Comparison of ENCODE assay signal across 9 mouse cellular contexts in the genomic region with DNA sequence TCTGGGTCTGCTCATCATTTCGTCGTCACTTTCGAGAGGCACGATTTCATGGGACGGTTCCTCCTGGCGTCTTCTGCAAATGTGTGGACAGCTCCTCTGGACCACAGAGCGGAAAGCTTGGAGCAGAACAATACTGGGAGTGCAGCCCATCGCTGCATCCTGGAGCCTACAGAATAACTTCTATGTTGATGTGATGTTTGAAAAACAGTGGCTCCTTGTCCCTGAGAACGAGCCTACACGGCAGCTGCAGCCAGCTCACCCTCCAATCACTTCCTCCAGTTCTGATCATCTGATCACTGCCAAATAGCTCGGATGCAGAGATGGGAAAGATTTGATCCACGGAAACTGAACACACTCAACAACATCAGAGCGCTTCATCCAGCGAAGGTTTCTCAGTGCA. TPM values are rescaled to one million over a fixed set of nuclear protein-coding genes. Genes with fewer than 3 reads are reported as not detected.
DNase-seq lines count a peak whose midpoint lies in the region; ATAC-seq and TF ChIP-seq lines count a peak whose summit lies in the region.
"Had no signal": no experiment of that assay in that cellular context is flagged by ENCODE, and none has a peak within 500 bp of the region (broad histone marks: within the 10 kb centered on the region; RNA-seq: fewer than 3 reads in every experiment).

No protein-coding gene starts in this region.

- peak overlapping the region; percentile 40 for H3K4me2 ChIP-seq in heart, postnatal 0 days (ENCODE audit: low read depth, low read length)
- no peak overlapping the region for H3K4me2 ChIP-seq in midbrain, embryonic 15.5 days
- no peak overlapping the region for H3K4me2 ChIP-seq in hindbrain, embryonic 12.5 days (replicated peaks)
- H3K4me2 ChIP-seq: limb, embryonic 12.5 days had no signal

- H3K9me3 ChIP-seq in heart, embryonic 10.5 days = no peaks in the 10 kb centered on the region
- H3K9me3 ChIP-seq in heart, postnatal 0 days (replicated peaks; ENCODE audit: control insufficient read depth, low read length) = no peaks in the 10 kb centered on the region
- no peaks in the 10 kb centered on the region for H3K9me3 ChIP-seq in midbrain, embryonic 15.5 days
- H3K9me3 ChIP-seq in hindbrain, embryonic 12.5 days (replicated peaks) = no peaks in the 10 kb centered on the region
- H3K9me3 ChIP-seq: limb, embryonic 12.5 days had no signal

- peak; percentile 95 for DNase-seq in heart, adult 11 months
- DNase-seq in heart, embryonic 10.5 days (ENCODE audit: low spot score) = no peak
- no peak for DNase-seq in heart, postnatal 0 days (ENCODE audit: low spot score)
- peak; percentile 9 to 15 for DNase-seq in left cerebral cortex, postnatal 36 days (ENCODE audit: low spot score in 2 of 2)
- no peak for DNase-seq in thymus, adult 2 months

- no peaks in the 10 kb centered on the region for H3K27me3 ChIP-seq in heart, embryonic 10.5 days (ENCODE audit: insufficient read depth, poor library complexity, severe bottlenecking)
- H3K27me3 ChIP-seq in heart, postnatal 0 days (ENCODE audit: control insufficient read depth, insufficient read depth, low read length) = no peaks in the 10 kb centered on the region
- H3K27me3 ChIP-seq in thymus, adult 2 months (ENCODE audit: control insufficient read depth, insufficient read depth, low read length) = no peaks in the 10 kb centered on the region
- no peaks in the 10 kb centered on the region for H3K27me3 ChIP-seq in midbrain, embryonic 15.5 days (replicated peaks)
- H3K27me3 ChIP-seq in hindbrain, embryonic 12.5 days = no peaks in the 10 kb centered on the region
- H3K27me3 ChIP-seq: limb, embryonic 12.5 days had no signal

- no peak overlapping the region for H3K27ac ChIP-seq in heart, embryonic 10.5 days
- H3K27ac ChIP-seq in cortical plate, adult 2 months (ENCODE audit: insufficient read depth, low read length) = no peak overlapping the region
- H3K27ac ChIP-seq in heart, postnatal 0 days (ENCODE audit: low read depth) = peak overlapping the region; percentile 30; the same call in 1 of the 2 replicates
- H3K27ac ChIP-seq in thymus, adult 2 months (ENCODE audit: control insufficient read depth, insufficient read depth, low read length) = no peak overlapping the region
- no peak overlapping the region for H3K27ac ChIP-seq in midbrain, embryonic 15.5 days
- H3K27ac ChIP-seq in hindbrain, embryonic 12.5 days = no peak overlapping the region
- H3K27ac ChIP-seq: limb, embryonic 12.5 days had no signal

- TF ChIP-seq POLR2A in cortical plate, adult 2 months (IDR thresholded peaks at IDR 0.05; ENCODE audit: extremely low read depth, insufficient read depth, low read length) = no peak
- TF ChIP-seq POLR2A in thymus, adult 2 months (IDR thresholded peaks at IDR 0.05; ENCODE audit: control insufficient read depth, extremely low read depth, insufficient read depth, low read length, poor library complexity) = no peak

- peaks cover 11% of the 10 kb centered on the region; the same call in 1 of the 2 replicates for H3K4me1 ChIP-seq in heart, embryonic 10.5 days
- no peaks in the 10 kb centered on the region for H3K4me1 ChIP-seq in cortical plate, adult 2 months (ENCODE audit: control insufficient read depth, insufficient read depth, low read length)
- 0 out of 2 replicates have a peak, but pooled peaks cover 6% of the 10 kb centered on the region for H3K4me1 ChIP-seq in heart, postnatal 0 days (ENCODE audit: control insufficient read depth, insufficient read depth)
- 0 out of 2 replicates have a peak, but pooled peaks cover 2% of the 10 kb centered on the region for H3K4me1 ChIP-seq in thymus, adult 2 months (replicated peaks; ENCODE audit: control insufficient read depth, insufficient read depth, low read length)
- 0 out of 2 replicates have a peak, but pooled peaks cover 7% of the 10 kb centered on the region for H3K4me1 ChIP-seq in midbrain, embryonic 15.5 days
- no peaks in the 10 kb centered on the region for H3K4me1 ChIP-seq in hindbrain, embryonic 12.5 days
- H3K4me1 ChIP-seq: limb, embryonic 12.5 days had no signal

- 51% methylated on average over 14 of the region's 14 CpGs for whole genome bisulfite sequencing in heart, embryonic 10.5 days
- 23% methylated on average over 14 of the region's 14 CpGs for WGBS in heart, postnatal 0 days
- WGBS in thymus, adult 2 months = 95% methylated on average over 14 of the region's 14 CpGs
- 80% methylated on average over 14 of the region's 14 CpGs for WGBS in midbrain, embryonic 15.5 days
- 83% methylated on average over 14 of the region's 14 CpGs for WGBS in hindbrain, embryonic 12.5 days

- ATAC-seq in heart, postnatal 0 days (ENCODE audit: insufficient read depth, low read depth) = peak; percentile 39; the same call in 1 of the 2 replicates
- ATAC-seq in midbrain, embryonic 15.5 days (replicated peaks) = no peak
- ATAC-seq in hindbrain, embryonic 12.5 days (ENCODE audit: low FRiP score) = no peak

- no peak for TF ChIP-seq EP300 in heart, postnatal 0 days (IDR thresholded peaks at IDR 0.05; ENCODE audit: low read depth)

- TF ChIP-seq CTCF in cortical plate, adult 2 months (IDR thresholded peaks at IDR 0.05; ENCODE audit: extremely low read depth, insufficient read depth, low read length) = no peak
- no peak for TF ChIP-seq CTCF in heart, postnatal 0 days (IDR thresholded peaks at IDR 0.05; ENCODE audit: low read depth)
- TF ChIP-seq CTCF in thymus, adult 2 months (IDR thresholded peaks at IDR 0.05; ENCODE audit: borderline replicate concordance, control insufficient read depth, extremely low read depth, insufficient read depth, low read length, poor library complexity) = no peak

- H3K4me3 ChIP-seq in heart, embryonic 10.5 days = no peak overlapping the region
- peak overlapping the region; percentile 16 for H3K4me3 ChIP-seq in cortical plate, adult 2 months (ENCODE audit: insufficient read depth, low read length)
- peak overlapping the region; percentile 13 for H3K4me3 ChIP-seq in heart, postnatal 0 days (ENCODE audit: low read depth, low read length)
- no peak overlapping the region for H3K4me3 ChIP-seq in thymus, adult 2 months (ENCODE audit: control insufficient read depth, insufficient read depth, low read length)
- no peak overlapping the region for H3K4me3 ChIP-seq in midbrain, embryonic 15.5 days
- no peak overlapping the region for H3K4me3 ChIP-seq in hindbrain, embryonic 12.5 days
- H3K4me3 ChIP-seq: limb, embryonic 12.5 days had no signal

- intact Hi-C loops in left cerebral cortex, postnatal 36 days (cut with DNase I) = no loop called here

- no peak overlapping the region for H3K9ac ChIP-seq in heart, postnatal 0 days (replicated peaks; ENCODE audit: low read depth, low read length)
- H3K9ac ChIP-seq in midbrain, embryonic 15.5 days = no peak overlapping the region
- no peak overlapping the region for H3K9ac ChIP-seq in hindbrain, embryonic 12.5 days
- H3K9ac ChIP-seq: limb, embryonic 12.5 days had no signal

- H3K36me3 ChIP-seq in heart, embryonic 10.5 days = no peaks in the 10 kb centered on the region
- H3K36me3 ChIP-seq in heart, postnatal 0 days (replicated peaks; ENCODE audit: control insufficient read depth, insufficient read depth, low read length) = no peaks in the 10 kb centered on the region
- H3K36me3 ChIP-seq in thymus, adult 2 months (ENCODE audit: control insufficient read depth, insufficient read depth, low read length) = no peaks in the 10 kb centered on the region; the same call in 1 of the 2 replicates
- no peaks in the 10 kb centered on the region for H3K36me3 ChIP-seq in midbrain, embryonic 15.5 days (replicated peaks)
- H3K36me3 ChIP-seq in hindbrain, embryonic 12.5 days = no peaks in the 10 kb centered on the region
- H3K36me3 ChIP-seq: limb, embryonic 12.5 days had no signal

RNA-seq across cellular contexts. Expression of gene Dock10, which starts 49.0 kb away (rescaled TPM):
- 1.9 and 2.2 TPM in 2 replicates for polyA plus RNA-seq in heart, embryonic 10.5 days (2016; fragmentation: Nextera tagmentation; extraction: Ambion mirVana)
- polyA plus RNA-seq in cortical plate, adult 2 months (2012; rRNA removed) = 23.3 and 23.8 TPM in 2 replicates
- 2.0 and 5.2 TPM in 2 replicates for total RNA-seq in heart, postnatal 0 days (2014; rRNA removed; ENCODE audit: low replicate concordance)
- 0.89 and 1.2 TPM in 2 replicates for polyA plus RNA-seq in heart, postnatal 0 days (2015; fragmentation: Nextera tagmentation; extraction: Ambion mirVana)
- total RNA-seq in left cerebral cortex, postnatal 36 days (2021) = 10 to 100 TPM; 24.4 to 36.4 TPM
- polyA plus RNA-seq in thymus, adult 2 months (2012; rRNA removed) = 32.3 and 36.5 TPM in 2 replicates
- 3.6 and 4.2 TPM in 2 replicates for polyA plus RNA-seq in midbrain, embryonic 15.5 days (2015; fragmentation: Nextera tagmentation; extraction: Ambion mirVana)
- polyA plus RNA-seq in hindbrain, embryonic 12.5 days (2016; fragmentation: Nextera tagmentation; extraction: Ambion mirVana) = 4.2 and 5.4 TPM in 2 replicates

Comparison
In these comparisons a context has a peak if more than half of its experiments do, and no peak if none do; other contexts are left out.
1. DNase-seq: peak in heart, adult 11 months (single experiment) and left cerebral cortex, postnatal 36 days (2 of 2); none in heart, embryonic 10.5 days (single experiment), heart, postnatal 0 days (single experiment) and thymus, adult 2 months (single experiment).
2. H3K4me3 ChIP-seq: peak in cortical plate, adult 2 months (single experiment) and heart, postnatal 0 days (single experiment); none in heart, embryonic 10.5 days (single experiment), thymus, adult 2 months (single experiment), midbrain, embryonic 15.5 days (single experiment) and hindbrain, embryonic 12.5 days (single experiment).